Mouse (Mus musculus): Measurements from ENCODE around the gene Scai.
"Not testable (repeated sequence)": the region's sequence is repeated elsewhere in the genome, so short reads cannot be mapped to it uniquely, and the experiment has no call there.

Scai gene

GRCm38 (mm10) chr2:39129526-39130326 lies 60.8 kb downstream of the Scai start:
- DNase-seq: no peak

GRCm38 (mm10) chr2:39124167-39124566 lies 66.4 kb downstream of the Scai start:
- DNase-seq: no peak

GRCm38 (mm10) chr2:39121137-39121536 lies 69.4 kb downstream of the Scai start:
- no peak for DNase-seq

GRCm38 (mm10) chr2:39116583-39116982 lies 74.0 kb downstream of the Scai start:
- DNase-seq: no peak

GRCm38 (mm10) chr2:39114093-39114492 lies 76.4 kb downstream of the Scai start:
- no peak for DNase-seq

- no peak for DNase-seq
Observed at GRCm38 (mm10) chr2:39110514-39110913, 80.0 kb downstream of the Scai start.

GRCm38 (mm10) chr2:39109712-39110111 lies 80.8 kb downstream of the Scai start:
- DNase-seq: not testable (repeated sequence)

GRCm38 (mm10) chr2:39099951-39100350 lies 90.6 kb downstream of the Scai start:
- DNase-seq: not testable (repeated sequence)

GRCm38 (mm10) chr2:39097993-39098392 lies 92.5 kb downstream of the Scai start:
- peak; percentile 3 for DNase-seq

- DNase-seq: no peak
Observed at GRCm38 (mm10) chr2:39091966-39092365, 98.6 kb downstream of the Scai start.

GRCm38 (mm10) chr2:39082706-39083105 lies 107.8 kb downstream of the Scai start:
- DNase-seq: no peak

- DNase-seq: no peak
Observed at GRCm38 (mm10) chr2:39070666-39071065, 119.9 kb downstream of the Scai start.

- no peak for DNase-seq
Observed at GRCm38 (mm10) chr2:39069096-39069495, 121.4 kb downstream of the Scai start.

- DNase-seq: peak; percentile 95
Observed at GRCm38 (mm10) chr2:39065400-39065987, 125.0 kb downstream of the Scai start, which contains the start of gene Golga1. Golga1 (minus strand) TSS chr2:39065541.

- DNase-seq: no peak
Observed at GRCm38 (mm10) chr2:39064687-39065399, 125.7 kb downstream of the Scai start.

GRCm38 (mm10) chr2:39048515-39048914 lies 142.0 kb downstream of the Scai start:
- DNase-seq: no peak

GRCm38 (mm10) chr2:39040215-39040614 lies 150.3 kb downstream of the Scai start:
- DNase-seq: no peak

- no peak for DNase-seq
Observed at GRCm38 (mm10) chr2:39031611-39032010, 158.9 kb downstream of the Scai start.

GRCm38 (mm10) chr2:39020004-39020403 lies 170.5 kb downstream of the Scai start:
- no peak for DNase-seq

GRCm38 (mm10) chr2:39016581-39016980 lies 174.0 kb downstream of the Scai start:
- DNase-seq: no peak

Data from lung, postnatal 10 days (tissue).